Mouse (Mus musculus): ENCODE data around the gene Tomt. TPM values are rescaled to one million over a fixed set of nuclear protein-coding genes. Genes with fewer than 3 reads are reported as not detected.
"Not testable (repeated sequence)": the region's sequence is repeated elsewhere in the genome, so short reads cannot be mapped to it uniquely, and the experiment has no call there.

Gene Tomt
- polyA plus RNA-seq, 1 experiment from 2014 or later, result 0.48 TPM

DNA sequence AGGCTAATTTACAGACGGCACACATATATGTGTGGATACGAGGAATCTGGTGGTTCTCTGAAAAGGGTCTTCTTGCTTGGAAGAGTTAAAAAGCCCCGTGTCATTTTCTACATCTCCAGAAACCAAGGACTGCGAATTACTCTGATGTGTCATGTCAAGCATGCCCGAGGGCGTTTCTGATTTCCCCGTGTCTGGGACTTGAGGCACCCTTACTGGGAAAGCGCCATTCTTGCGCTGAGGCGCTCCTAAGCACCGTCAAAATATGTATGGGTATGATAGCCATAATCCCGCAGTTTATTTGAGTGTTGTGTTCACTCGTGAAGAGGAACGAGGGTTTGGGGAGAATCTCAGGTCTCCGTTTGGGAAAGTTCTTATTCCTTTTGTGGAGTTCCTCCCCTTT lies 27.1 kb upstream of the Tomt start:
- 0 out of 2 replicates have a peak overlapping the region, but pooled peaks have one; percentile 2 for H3K27ac ChIP-seq
- no peaks in the 10 kb centered on the region for H3K27me3 ChIP-seq
- peak; percentile 37 for ATAC-seq (ENCODE audit: low FRiP score)
- peaks cover 19% of the 10 kb centered on the region for H3K4me1 ChIP-seq
- no peaks in the 10 kb centered on the region for H3K36me3 ChIP-seq
- H3K9me3 ChIP-seq (replicated peaks), result no peaks in the 10 kb centered on the region
- peak overlapping the region; percentile 77 for H3K4me2 ChIP-seq (replicated peaks)
- peak overlapping the region; percentile 89 for H3K4me3 ChIP-seq
- 7% methylated on average over 15 of the region's 15 CpGs for WGBS
- H3K9ac ChIP-seq, result peak overlapping the region; percentile 63

DNA sequence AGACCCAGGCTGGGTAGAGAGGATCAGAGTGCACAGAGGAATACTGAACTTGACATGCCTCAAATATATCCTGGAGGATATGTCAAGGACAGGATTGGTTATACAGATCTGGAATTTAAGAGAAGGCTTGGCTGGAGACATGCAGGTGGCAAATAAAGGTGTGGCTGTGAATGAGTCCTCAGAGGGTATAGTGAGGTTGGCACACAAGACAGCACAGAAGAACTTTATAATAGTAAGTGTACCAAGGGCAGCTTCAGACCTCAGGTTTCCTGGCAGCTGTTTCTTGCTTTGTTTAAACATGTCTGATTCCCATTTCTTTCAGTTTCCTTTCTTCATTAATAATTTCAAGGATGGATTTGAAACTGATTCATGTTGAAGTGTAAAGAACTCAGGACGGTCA lies 26.4 kb upstream of the Tomt start:
- Histone ChIP-seq H3K4me1 (peaks cover 18% of the 10 kb centered on the region), H3K9ac (no peak overlapping the region), H3K4me3 (no peak overlapping the region), H3K36me3 (no peaks in the 10 kb centered on the region), H3K9me3 (replicated peaks) (no peaks in the 10 kb centered on the region), H3K4me2 (replicated peaks) (peak overlapping the region; percentile 77), H3K27ac (no peak overlapping the region), H3K27me3 (no peaks in the 10 kb centered on the region)
- WGBS, result 88% methylated on average over 1 of the region's 1 CpGs
- no peak for ATAC-seq (ENCODE audit: low FRiP score)

GRCm38 (mm10) chr7:101928093-101928492 lies 21.9 kb upstream of the Tomt start:
- no peak overlapping the region for H3K27ac ChIP-seq
- no peaks in the 10 kb centered on the region for H3K9me3 ChIP-seq (replicated peaks)
- H3K27me3 ChIP-seq, result no peaks in the 10 kb centered on the region
- H3K4me3 ChIP-seq, result no peak overlapping the region
- H3K4me1 ChIP-seq, result no peaks in the 10 kb centered on the region
- no peak for ATAC-seq (ENCODE audit: low FRiP score)
- no peaks in the 10 kb centered on the region for H3K36me3 ChIP-seq
- H3K4me2 ChIP-seq (replicated peaks), result no peak overlapping the region
- no peak overlapping the region for H3K9ac ChIP-seq
- WGBS, result 83% methylated on average over 3 of the region's 3 CpGs

- not testable (repeated sequence) for H3K36me3 ChIP-seq; H3K4me2 ChIP-seq (replicated peaks); H3K9me3 ChIP-seq (replicated peaks); H3K27me3 ChIP-seq; H3K4me1 ChIP-seq; ATAC-seq (ENCODE audit: low FRiP score); H3K27ac ChIP-seq; H3K4me3 ChIP-seq; H3K9ac ChIP-seq
Observed at GRCm38 (mm10) chr7:101925892-101926291, 19.7 kb upstream of the Tomt start.

DNA sequence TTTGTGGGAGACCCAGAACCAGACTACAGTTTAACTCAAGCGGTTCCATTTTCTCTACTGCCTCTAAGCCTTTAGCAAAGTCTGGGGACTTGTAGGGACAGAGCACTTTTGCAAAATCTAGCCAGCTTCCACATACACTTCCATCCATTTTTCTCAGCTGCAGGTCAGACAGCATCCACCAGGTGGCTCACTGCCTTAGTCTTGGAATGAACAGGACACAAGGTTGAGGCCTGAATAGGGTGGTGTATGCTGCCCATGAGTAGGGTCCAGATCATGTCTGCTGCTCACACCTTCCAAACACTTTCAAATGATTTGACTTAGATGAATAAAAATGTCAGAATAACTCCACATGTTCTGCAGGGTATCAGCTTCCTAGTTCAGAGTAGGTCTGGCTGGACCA lies 11.9 kb upstream of the Tomt start:
- Histone ChIP-seq H3K27me3 (no peaks in the 10 kb centered on the region), H3K36me3 (peaks cover 14% of the 10 kb centered on the region), H3K4me2 (replicated peaks) (no peak overlapping the region), H3K4me3 (no peak overlapping the region), H3K27ac (no peak overlapping the region), H3K4me1 (no peaks in the 10 kb centered on the region), H3K9me3 (replicated peaks) (no peaks in the 10 kb centered on the region), H3K9ac (no peak overlapping the region)
- 0 out of 2 replicates have a peak, but pooled peaks have one; percentile 35 for ATAC-seq (ENCODE audit: low FRiP score)
- 9% methylated on average over 1 of the region's 1 CpGs for WGBS

DNA sequence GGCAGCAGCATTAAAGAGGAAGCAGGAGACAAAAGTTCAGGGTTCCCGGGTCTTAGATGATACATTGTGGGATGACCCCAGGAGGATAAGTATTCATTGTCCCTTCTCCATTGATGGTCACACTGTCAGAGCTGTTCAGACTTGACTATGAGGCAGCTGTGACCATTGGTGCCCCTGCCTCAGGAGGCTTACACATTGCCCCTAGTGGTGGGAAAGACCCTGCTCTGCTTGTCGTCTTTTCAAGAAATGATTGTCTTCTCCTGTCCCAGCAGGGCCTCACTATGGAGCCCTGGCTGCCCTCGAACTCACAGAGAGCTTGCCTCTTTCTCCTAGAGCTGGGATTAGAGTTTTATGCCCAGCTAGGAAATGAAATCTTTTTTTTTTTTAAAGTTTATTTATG lies 5.8 kb upstream of the Tomt start:
- WGBS, result 64% methylated on average over 3 of the region's 3 CpGs
- H3K4me1 ChIP-seq, result peaks cover 11% of the 10 kb centered on the region
- H3K36me3 ChIP-seq, result peaks cover 48% of the 10 kb centered on the region
- ATAC-seq (ENCODE audit: low FRiP score), result no peak
- no peaks in the 10 kb centered on the region for H3K9me3 ChIP-seq (replicated peaks)
- no peaks in the 10 kb centered on the region for H3K27me3 ChIP-seq
- H3K4me2 ChIP-seq (replicated peaks), result no peak overlapping the region
- no peak overlapping the region for H3K9ac ChIP-seq
- no peak overlapping the region for H3K4me3 ChIP-seq
- H3K27ac ChIP-seq, result no peak overlapping the region

DNA sequence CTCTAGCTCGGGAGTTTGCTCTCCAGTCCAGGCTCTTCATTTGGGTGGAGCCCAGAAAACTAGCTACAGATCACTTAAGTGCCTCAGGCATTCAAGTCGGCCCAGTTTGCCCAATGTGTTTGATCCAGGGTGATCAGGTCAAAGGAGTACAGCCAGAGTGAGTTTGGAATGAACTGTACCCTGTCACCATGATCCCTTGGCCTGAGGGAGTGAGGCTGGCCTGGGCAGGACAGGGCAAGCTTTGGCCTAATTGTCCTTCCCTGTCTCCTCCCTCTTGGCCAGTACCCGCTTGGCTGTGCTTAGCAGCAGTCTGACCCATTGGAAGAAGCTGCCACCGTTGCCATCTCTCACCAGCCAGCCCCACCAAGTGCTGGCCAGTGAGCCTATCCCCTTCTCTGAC lies 4.0 kb upstream of the Tomt start:
- H3K36me3 ChIP-seq, result peaks cover 48% of the 10 kb centered on the region
- H3K9ac ChIP-seq, result peak overlapping the region; percentile 23; the same call in 1 of the 2 replicates
- WGBS, result 85% methylated on average over 4 of the region's 4 CpGs

GRCm38 (mm10) chr7:101908367-101908766 lies 2.2 kb upstream of the Tomt start:
- peak overlapping the region; percentile 36 for H3K9ac ChIP-seq
- no peak overlapping the region for H3K4me2 ChIP-seq (replicated peaks)
- ATAC-seq (ENCODE audit: low FRiP score), result no peak
- H3K4me1 ChIP-seq, result peaks cover 23% of the 10 kb centered on the region
- H3K27ac ChIP-seq, result 0 out of 2 replicates have a peak overlapping the region, but pooled peaks have one; percentile 46
- 78% methylated on average over 4 of the region's 4 CpGs for WGBS
- peaks cover 37% of the 10 kb centered on the region for H3K36me3 ChIP-seq
- no peaks in the 10 kb centered on the region for H3K27me3 ChIP-seq
- no peak overlapping the region for H3K4me3 ChIP-seq
- H3K9me3 ChIP-seq (replicated peaks), result no peaks in the 10 kb centered on the region

More for the DNA sequence above, 4.0 kb upstream of the Tomt start:
- Histone ChIP-seq H3K4me2 (replicated peaks) (no peak overlapping the region), H3K27me3 (no peaks in the 10 kb centered on the region), H3K9me3 (replicated peaks) (no peaks in the 10 kb centered on the region), H3K4me1 (peaks cover 22% of the 10 kb centered on the region), H3K27ac (no peak overlapping the region), H3K4me3 (no peak overlapping the region)
- no peak for ATAC-seq (ENCODE audit: low FRiP score)

DNA sequence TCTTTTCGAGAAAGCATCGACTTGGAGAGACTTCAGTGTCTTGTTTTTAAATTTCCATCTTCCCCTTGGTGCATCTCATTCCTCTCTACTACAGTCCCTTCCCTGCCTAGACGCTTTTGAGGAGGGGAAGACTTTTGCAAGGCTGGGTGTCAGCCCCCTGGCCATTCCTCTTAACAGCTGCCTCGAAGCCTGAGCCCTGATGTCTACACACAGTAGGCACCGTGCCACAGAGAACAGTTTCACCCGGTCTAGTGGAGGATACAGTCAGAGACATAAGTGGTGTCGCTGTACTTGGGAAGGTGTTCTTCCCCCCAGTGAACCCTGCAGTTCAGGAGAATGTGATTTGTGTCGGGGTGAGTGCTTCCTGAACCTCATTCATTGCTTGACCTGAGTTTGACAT lies 537 bp upstream of the Tomt start:
- no peaks in the 10 kb centered on the region for H3K27me3 ChIP-seq
- peak overlapping the region; percentile 71 for H3K4me3 ChIP-seq
- peaks cover 31% of the 10 kb centered on the region for H3K36me3 ChIP-seq
- H3K9ac ChIP-seq, result 0 out of 2 replicates have a peak overlapping the region, but pooled peaks have one; percentile 80
- 74% methylated on average over 8 of the region's 8 CpGs for WGBS
- ATAC-seq (ENCODE audit: low FRiP score), result no peak
- H3K4me1 ChIP-seq, result peaks cover 23% of the 10 kb centered on the region
- H3K27ac ChIP-seq, result no peak overlapping the region
- peak overlapping the region; percentile 69 for H3K4me2 ChIP-seq (replicated peaks)
- H3K9me3 ChIP-seq (replicated peaks), result 0 out of 2 replicates have a peak, but pooled peaks cover 4% of the 10 kb centered on the region

DNA sequence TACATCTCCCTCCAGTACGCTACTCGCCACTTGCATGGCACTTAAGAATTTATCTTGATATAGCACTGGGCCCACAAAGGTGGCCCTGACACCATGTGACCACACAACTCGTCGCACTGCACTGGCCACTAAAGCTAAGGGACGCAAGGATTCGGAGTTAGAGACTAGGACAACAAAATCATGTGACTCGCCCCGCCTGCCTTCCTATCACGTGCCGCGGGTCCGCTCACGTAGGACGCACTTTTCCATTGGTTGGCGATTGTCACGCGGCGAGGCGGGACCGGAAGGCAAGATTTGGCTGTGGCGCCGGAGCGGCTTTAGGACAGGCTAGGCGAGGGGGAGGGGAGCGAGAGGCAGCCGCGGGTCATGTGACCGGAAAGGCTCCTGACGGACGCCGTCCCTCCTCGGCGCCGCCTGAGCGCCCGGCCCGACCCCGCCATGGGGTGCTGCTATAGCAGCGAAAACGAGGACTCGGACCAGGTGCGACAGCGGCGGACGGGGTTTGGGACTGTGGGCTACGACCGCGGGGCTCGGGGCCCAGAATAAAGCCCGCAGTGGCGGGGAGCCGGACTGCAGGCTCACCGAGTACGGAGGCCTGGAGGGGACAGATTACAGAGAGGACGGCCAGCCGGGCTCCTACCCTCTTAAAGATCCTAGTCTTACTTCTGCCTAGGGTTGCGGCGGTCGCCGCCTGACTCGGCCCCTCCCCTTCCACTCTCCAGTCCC lies 435 bp downstream of the Tomt start, which contains the start of gene Lamtor1:
Lamtor1 (plus strand) TSS at position 344 of the 726 bp plus-strand sequence.
- peaks cover 23% of the 10 kb centered on the region for H3K4me1 ChIP-seq
- H3K9ac ChIP-seq, result peak within 1 kb of the TSS; percentile 80
- H3K36me3 ChIP-seq, result peaks cover 22% of the 10 kb centered on the region
- H3K27me3 ChIP-seq, result no peaks in the 10 kb centered on the region
- H3K9me3 ChIP-seq (replicated peaks), result 0 out of 2 replicates have a peak, but pooled peaks cover 4% of the 10 kb centered on the region
- H3K4me2 ChIP-seq (replicated peaks), result peak within 1 kb of the TSS; percentile 69
- WGBS, result under 1% methylated on average over 51 of the region's 61 CpGs
- H3K27ac ChIP-seq, result peak within 1 kb of the TSS; percentile 96
- ATAC-seq (ENCODE audit: low FRiP score), result peak; percentile 98
- H3K4me3 ChIP-seq, result peak within 1 kb of the TSS; percentile 71

GRCm38 (mm10) chr7:101902846-101903245 lies 3.3 kb downstream of the Tomt start:
- Histone ChIP-seq H3K36me3 (peaks cover 14% of the 10 kb centered on the region), H3K27ac (no peak overlapping the region), H3K27me3 (no peaks in the 10 kb centered on the region), H3K4me2 (replicated peaks) (no peak overlapping the region), H3K9me3 (replicated peaks) (0 out of 2 replicates have a peak, but pooled peaks cover 4% of the 10 kb centered on the region), H3K4me3 (no peak overlapping the region), H3K4me1 (peaks cover 17% of the 10 kb centered on the region), H3K9ac (no peak overlapping the region)
- no peak for ATAC-seq (ENCODE audit: low FRiP score)

DNA sequence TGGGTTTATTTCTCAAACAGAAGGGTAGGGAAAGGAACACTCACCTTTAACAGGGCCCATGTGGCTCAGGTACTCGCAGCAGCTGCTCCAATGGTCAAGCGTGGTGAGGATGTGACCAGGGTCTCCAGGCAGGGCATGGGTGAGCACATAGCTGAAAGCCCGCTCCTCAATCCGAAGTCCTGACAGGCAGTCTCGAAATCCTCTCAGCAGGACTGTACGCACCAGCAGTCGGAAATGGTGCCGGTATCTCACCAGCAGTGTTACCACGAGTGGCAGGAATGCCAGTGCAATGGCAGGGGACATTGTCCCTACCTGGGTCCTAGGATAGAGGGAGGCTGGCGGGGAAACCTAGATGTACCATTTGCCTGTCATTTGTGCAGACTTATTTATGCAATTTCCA lies 4.2 kb downstream of the Tomt start:
- WGBS, result 93% methylated on average over 10 of the region's 10 CpGs
- H3K4me2 ChIP-seq (replicated peaks), result no peak overlapping the region
- no peak overlapping the region for H3K9ac ChIP-seq
- 0 out of 2 replicates have a peak, but pooled peaks cover 4% of the 10 kb centered on the region for H3K9me3 ChIP-seq (replicated peaks)
- peaks cover 16% of the 10 kb centered on the region for H3K4me1 ChIP-seq
- no peak overlapping the region for H3K4me3 ChIP-seq
- H3K27ac ChIP-seq, result no peak overlapping the region
- no peak for ATAC-seq (ENCODE audit: low FRiP score)
- no peaks in the 10 kb centered on the region for H3K27me3 ChIP-seq
- peaks cover 14% of the 10 kb centered on the region for H3K36me3 ChIP-seq

Data from hindbrain, embryonic 12.5 days (tissue).